Mouse (Mus musculus) lung, postnatal 0 days (tissue): ENCODE measurements around the gene Clta.

ENCODE experiments used
- CTCF ChIP-seq: IDR thresholded peaks from 2 replicates; pipeline ENCODE4 v1.5.1; 2016; ENCODE audit warnings: antibody characterized with exemption, mild to moderate bottlenecking
- EP300 ChIP-seq: IDR thresholded peaks from 2 replicates; pipeline ENCODE4 v1.6.1; 2016; ENCODE audit warnings: antibody characterized with exemption, mild to moderate bottlenecking, control low read depth

DNA sequence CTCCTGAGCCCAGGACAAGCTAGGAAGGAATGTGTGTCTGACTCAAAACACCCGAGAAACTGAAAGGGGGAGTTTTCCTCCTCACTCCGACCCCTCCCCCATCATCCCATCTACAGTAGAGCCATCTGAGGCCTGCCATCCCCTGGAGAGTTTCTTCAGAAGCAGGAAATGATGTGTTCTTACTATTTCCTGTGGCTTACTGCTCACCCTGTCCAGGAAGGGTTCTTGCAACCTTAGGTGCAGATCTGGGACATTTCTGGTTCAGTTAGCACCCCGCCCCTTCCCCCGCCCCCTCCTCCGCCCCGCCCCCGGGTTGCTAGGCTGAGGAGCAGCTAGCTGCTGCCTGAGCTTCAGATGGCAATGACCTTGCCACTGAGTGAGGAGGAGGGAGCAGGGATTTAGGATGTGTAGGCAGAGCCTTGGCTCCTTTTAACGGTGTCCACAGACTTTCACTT lies 32.1 kb upstream of the Clta start:
- TF ChIP-seq CTCF (no peak; the same call in 1 of the 2 replicates), EP300 (peak; percentile 74)
